Mouse (Mus musculus) fat pad, adult 2 months (tissue): ENCODE measurements around the gene Hist2h2aa2.
"Not testable (repeated sequence)": the region's sequence is repeated elsewhere in the genome, so short reads cannot be mapped to it uniquely, and the experiment has no call there.

Experiments
- DNase-seq: peaks from one replicate; pipeline ENCODE4 v3.0.0-alpha.2; 2011; ENCODE audit warnings: low read depth, low spot score; ENCODE audit errors: extremely low read depth

The Hist2h2aa2 gene

DNA sequence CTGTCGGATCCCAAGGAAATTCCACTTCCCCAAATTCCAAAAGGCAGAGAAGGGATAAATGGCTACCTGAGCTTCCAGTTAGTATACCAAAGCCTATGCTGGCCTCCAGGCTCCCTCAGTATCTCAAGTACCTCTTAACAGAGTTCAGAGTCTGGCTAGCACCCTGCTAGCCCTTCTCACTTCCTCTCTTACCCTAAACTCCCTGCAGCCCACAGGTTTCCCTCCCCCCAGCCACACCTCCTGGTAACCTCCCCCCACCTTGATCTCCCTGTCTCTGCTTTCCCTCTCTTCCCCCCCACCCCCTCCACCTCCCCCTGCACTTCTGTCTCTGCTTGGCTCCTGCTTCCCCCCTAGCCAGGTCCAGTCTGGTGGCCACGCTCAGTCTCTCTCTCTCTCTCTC is 40.3 kb downstream of the Hist2h2aa2 start:
- DNase-seq, result no peak

GRCm38 (mm10) chr3:96198601-96199251 is 41.4 kb downstream of the Hist2h2aa2 start:
- DNase-seq, result not testable (repeated sequence)

- no peak for DNase-seq
Observed at GRCm38 (mm10) chr3:96198181-96198580, 41.9 kb downstream of the Hist2h2aa2 start.

- DNase-seq, result peak; percentile 42
Observed at GRCm38 (mm10) chr3:96197129-96197749, 42.8 kb downstream of the Hist2h2aa2 start.

GRCm38 (mm10) chr3:96196437-96197128 is 43.5 kb downstream of the Hist2h2aa2 start:
- DNase-seq, result no peak

GRCm38 (mm10) chr3:96195616-96196313 is 44.3 kb downstream of the Hist2h2aa2 start:
- DNase-seq, result no peak

DNA sequence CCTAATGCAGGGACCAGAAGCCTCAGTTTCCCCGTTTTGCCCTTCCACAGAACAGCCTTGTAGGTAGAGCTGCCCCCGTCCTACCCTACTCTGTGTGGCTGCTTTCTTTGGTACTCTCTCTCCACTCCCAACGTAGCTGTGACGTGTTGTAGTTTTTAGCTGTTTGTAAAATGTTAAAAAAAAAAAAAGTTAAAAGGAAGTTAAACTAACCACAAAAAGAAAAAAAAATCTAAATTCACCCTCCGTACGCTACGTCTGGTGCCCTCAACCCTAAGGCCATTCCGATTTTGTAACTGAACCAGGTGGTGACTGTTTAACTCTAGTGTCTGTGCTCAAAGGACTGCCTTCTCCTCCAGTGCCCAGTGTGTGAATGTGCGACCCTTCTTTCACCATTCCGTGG is 45.1 kb downstream of the Hist2h2aa2 start:
- DNase-seq, result no peak

DNA sequence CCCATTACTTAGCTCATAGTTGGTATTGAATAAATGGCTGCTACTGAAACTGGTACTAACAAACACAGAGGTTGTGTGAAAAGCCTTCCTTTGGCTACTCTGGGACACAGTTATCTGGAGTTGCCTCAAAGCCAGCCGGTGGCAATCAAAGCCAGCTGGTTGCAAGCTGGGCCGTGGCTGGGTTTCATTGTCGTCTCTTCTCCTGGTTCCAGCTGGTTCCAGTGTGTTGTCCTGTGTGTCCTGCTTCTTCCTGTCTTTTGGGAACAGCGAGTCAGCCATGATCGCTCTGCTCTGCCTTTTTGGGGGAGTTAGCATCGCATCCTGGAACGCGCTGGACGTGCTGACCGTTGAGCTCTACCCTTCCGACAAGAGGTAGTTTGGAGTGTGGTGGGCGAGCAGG is 47.1 kb downstream of the Hist2h2aa2 start:
- DNase-seq, result no peak
